Mouse (Mus musculus) G1E (cell line): ENCODE results near the gene Tm4sf5.

Experiments used
- CTCF ChIP-seq: IDR thresholded peaks from 2 replicates; pipeline ENCODE4 v1.5.1; 2012; ENCODE audit warnings: low read depth, low read length, inconsistent platforms, mixed read lengths
- GATA1 ChIP-seq: IDR thresholded peaks from 2 replicates; pipeline ENCODE4 v1.6.1; 2012; ENCODE audit warnings: borderline replicate concordance, low read length, inconsistent platforms, mixed read lengths
- GATA2 ChIP-seq: IDR thresholded peaks from 2 replicates; pipeline ENCODE4 v1.6.1; 2012; ENCODE audit warnings: low read depth, low read length, inconsistent platforms, borderline replicate concordance
- POLR2AphosphoS5 ChIP-seq: IDR thresholded peaks from 2 replicates; pipeline ENCODE4 v1.6.1; 2012; ENCODE audit warnings: low read depth, low read length, inconsistent platforms; ENCODE audit not compliant: insufficient replicate concordance
- TAL1 ChIP-seq: conservative IDR thresholded peaks from 2 replicates; pipeline ENCODE4 v1.6.1; 2012; ENCODE audit warnings: low read depth, low read length, inconsistent platforms, mixed read lengths

DNA sequence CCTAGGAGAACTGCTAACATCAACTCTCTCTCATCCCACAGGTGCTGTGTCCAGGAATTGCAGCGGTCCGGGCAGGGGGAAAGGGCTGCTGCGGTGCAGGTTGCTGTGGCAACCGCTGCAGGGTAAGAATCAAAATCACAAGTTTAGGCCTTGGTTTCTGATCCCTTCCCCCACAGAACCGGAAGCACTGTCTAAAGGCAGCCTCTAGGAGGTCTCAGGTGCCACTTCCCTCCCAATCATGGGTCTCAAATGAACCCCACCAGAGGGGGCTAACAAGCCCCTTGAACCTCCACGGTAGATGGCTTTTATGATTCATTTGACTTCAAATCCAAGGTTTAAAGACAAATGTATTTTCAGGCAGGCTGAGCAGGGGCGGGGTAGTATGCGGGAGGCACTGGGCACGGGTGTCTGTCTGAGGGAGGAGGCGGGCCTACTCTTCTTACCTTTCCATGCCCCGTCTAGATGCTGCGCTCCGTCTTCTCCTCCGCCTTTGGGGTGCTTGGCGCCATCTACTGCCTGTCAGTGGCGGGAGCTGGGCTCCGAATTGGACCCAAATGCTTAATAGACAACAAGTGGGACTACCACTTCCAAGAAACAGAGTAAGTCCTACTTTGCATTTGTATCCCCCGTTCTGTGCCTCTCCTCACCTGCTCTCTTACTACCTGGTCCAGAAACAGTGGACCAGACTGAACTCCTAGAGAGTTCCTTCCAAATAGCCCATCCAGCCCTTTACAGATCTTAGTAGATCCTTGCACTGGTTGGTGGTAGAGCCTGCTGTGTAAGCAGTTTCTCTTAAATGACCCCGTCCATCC, 4.9 kb downstream of the Tm4sf5 start:
- no peak for TF ChIP-seq GATA1
- TF ChIP-seq CTCF: no peak
- no peak for TF ChIP-seq GATA2
- TF ChIP-seq TAL1: no peak
- TF ChIP-seq POLR2AphosphoS5: no peak
